Mouse (Mus musculus) heart, postnatal 0 days (tissue): ENCODE measurements around the gene Mob3b.

Experiments
- CTCF ChIP-seq: IDR thresholded peaks from 2 replicates; pipeline ENCODE4 v1.5.1; 2016; ENCODE audit warnings: antibody characterized with exemption, control low read depth, low read depth
- EP300 ChIP-seq: IDR thresholded peaks from 2 replicates; pipeline ENCODE4 v1.6.1; 2016; ENCODE audit warnings: antibody characterized with exemption, low read depth

DNA sequence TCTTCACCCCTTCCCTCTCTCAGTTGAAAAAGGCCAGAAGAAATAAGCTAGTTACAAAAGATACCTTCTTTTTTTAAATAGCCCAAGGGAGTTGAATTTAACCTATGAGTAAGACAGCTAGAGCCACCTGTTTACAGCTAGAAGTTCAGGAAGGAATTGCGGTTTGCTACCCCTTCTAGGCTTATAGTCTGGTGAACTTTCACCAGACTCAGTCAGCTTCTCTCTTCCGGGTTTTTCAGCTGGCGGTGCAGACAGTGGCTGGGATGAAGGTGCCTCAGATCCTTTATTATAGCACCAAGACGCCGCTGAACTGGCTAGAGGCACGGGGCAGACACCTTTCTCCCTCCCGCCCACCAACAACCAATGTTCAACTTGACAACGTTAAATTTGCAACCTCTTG is 152.8 kb downstream of the Mob3b start:
- TF ChIP-seq CTCF (no peak), EP300 (no peak)
